Comparison of ENCODE assay signal across 8 mouse cellular contexts in genomic region chr14:47093355-47093792, GRCm38 (mm10).
DNase-seq lines count a peak whose midpoint lies in the region; ATAC-seq and TF ChIP-seq lines count a peak whose summit lies in the region.

No protein-coding gene starts in this region.

- no peak overlapping the region for H3K4me3 ChIP-seq in forebrain, embryonic 13.5 days
- H3K4me3 ChIP-seq in forebrain, embryonic 11.5 days (ENCODE audit: low read depth, low read length): no peak overlapping the region
- no peak overlapping the region for H3K4me3 ChIP-seq in intestine, postnatal 0 days (ENCODE audit: low read depth, low read length)

- H3K4me2 ChIP-seq in forebrain, embryonic 13.5 days: no peak overlapping the region
- no peak overlapping the region for H3K4me2 ChIP-seq in forebrain, embryonic 11.5 days (ENCODE audit: low read depth, low read length, severe bottlenecking)
- no peak overlapping the region for H3K4me2 ChIP-seq in intestine, postnatal 0 days (replicated peaks; ENCODE audit: low read depth)

- H3K27ac ChIP-seq in forebrain, embryonic 13.5 days: 0 out of 2 replicates have a peak overlapping the region, but pooled peaks have one; percentile 26
- H3K27ac ChIP-seq in forebrain, embryonic 11.5 days (ENCODE audit: low read depth, low read length): no peak overlapping the region
- no peak overlapping the region for H3K27ac ChIP-seq in intestine, postnatal 0 days (ENCODE audit: low read depth, low read length)

- ATAC-seq in forebrain, embryonic 13.5 days: peak; percentile 84
- no peak for ATAC-seq in forebrain, embryonic 11.5 days (replicated peaks; ENCODE audit: low FRiP score)
- ATAC-seq in intestine, postnatal 0 days: no peak
- ATAC-seq in granulocyte monocyte progenitor cell, adult 5-6 weeks (replicated peaks; ENCODE audit: poor library complexity, severe bottlenecking): no peak
- ATAC-seq in CD4-positive, CD25-positive, alpha-beta regulatory T cell, adult 4 months: no peak

- no peaks in the 10 kb centered on the region for H3K9me3 ChIP-seq in forebrain, embryonic 13.5 days (replicated peaks)
- H3K9me3 ChIP-seq in forebrain, embryonic 11.5 days (ENCODE audit: control insufficient read depth, low read length): no peaks in the 10 kb centered on the region
- no peaks in the 10 kb centered on the region for H3K9me3 ChIP-seq in intestine, postnatal 0 days (ENCODE audit: control insufficient read depth)

- no peak for TF ChIP-seq CTCF in brain, embryonic 14.5 days (IDR thresholded peaks at IDR 0.05; ENCODE audit: borderline replicate concordance, extremely low read depth, insufficient read depth, insufficient read length)
- TF ChIP-seq CTCF in intestine, postnatal 0 days (IDR thresholded peaks at IDR 0.05; ENCODE audit: low read depth): peak; percentile 46; the same call in 1 of the 2 replicates

- TF ChIP-seq POLR2A in brain, embryonic 14.5 days (IDR thresholded peaks at IDR 0.05; ENCODE audit: borderline replicate concordance, extremely low read depth, insufficient read depth, insufficient read length, poor library complexity, severe bottlenecking): no peak

- H3K27me3 ChIP-seq in forebrain, embryonic 13.5 days: no peaks in the 10 kb centered on the region
- no peaks in the 10 kb centered on the region for H3K27me3 ChIP-seq in forebrain, embryonic 11.5 days (ENCODE audit: control insufficient read depth, insufficient read depth, low read length)
- H3K27me3 ChIP-seq in intestine, postnatal 0 days (replicated peaks; ENCODE audit: control insufficient read depth, insufficient read depth, low read length): no peaks in the 10 kb centered on the region

- H3K4me1 ChIP-seq in forebrain, embryonic 13.5 days: no peaks in the 10 kb centered on the region
- no peaks in the 10 kb centered on the region for H3K4me1 ChIP-seq in forebrain, embryonic 11.5 days (replicated peaks; ENCODE audit: control insufficient read depth, insufficient read depth, low read length)
- no peaks in the 10 kb centered on the region for H3K4me1 ChIP-seq in intestine, postnatal 0 days (replicated peaks; ENCODE audit: control insufficient read depth, insufficient read depth, low read length)

- no peak overlapping the region for H3K9ac ChIP-seq in forebrain, embryonic 13.5 days
- H3K9ac ChIP-seq in forebrain, embryonic 11.5 days (ENCODE audit: low read length): no peak overlapping the region
- H3K9ac ChIP-seq in intestine, postnatal 0 days (ENCODE audit: low read depth, low read length): no peak overlapping the region

- no peaks in the 10 kb centered on the region for H3K36me3 ChIP-seq in forebrain, embryonic 13.5 days (ENCODE audit: poor library complexity, severe bottlenecking)
- no peaks in the 10 kb centered on the region for H3K36me3 ChIP-seq in forebrain, embryonic 11.5 days (ENCODE audit: control insufficient read depth, insufficient read depth, low read length)
- 0 out of 2 replicates have a peak, but pooled peaks cover 3% of the 10 kb centered on the region for H3K36me3 ChIP-seq in intestine, postnatal 0 days (ENCODE audit: control insufficient read depth, insufficient read depth)

- DNase-seq in forebrain, embryonic 11.5 days (ENCODE audit: low spot score): no peak
- DNase-seq in brain, embryonic 14.5 days (ENCODE audit: low read depth): peak; percentile 90
- peak; percentile 38 for DNase-seq in lung, postnatal 14 days
- no peak for DNase-seq in thymus, postnatal 0 days (ENCODE audit: low spot score)

- 71% methylated on average over 16 of the region's 16 CpGs for WGBS in forebrain, embryonic 13.5 days
- 80% methylated on average over 16 of the region's 16 CpGs for WGBS in forebrain, embryonic 11.5 days
- WGBS in intestine, postnatal 0 days: 33% methylated on average over 16 of the region's 16 CpGs

Comparison
In these comparisons a context has a peak if more than half of its experiments do, and no peak if none do; other contexts are left out.
1. DNase-seq: peak in brain, embryonic 14.5 days (single experiment) and lung, postnatal 14 days (single experiment); none in forebrain, embryonic 11.5 days (single experiment) and thymus, postnatal 0 days (single experiment).